Mouse (Mus musculus) thymus, postnatal 10 days (tissue): Measurements from ENCODE around the gene Pdzrn3.

Experiments used
- DNase-seq, 2 experiments: peaks; one replicate each; pipeline ENCODE4 v3.0.0; 2021; ENCODE audit warnings: low spot score in 2 of 2

The Pdzrn3 gene

DNA sequence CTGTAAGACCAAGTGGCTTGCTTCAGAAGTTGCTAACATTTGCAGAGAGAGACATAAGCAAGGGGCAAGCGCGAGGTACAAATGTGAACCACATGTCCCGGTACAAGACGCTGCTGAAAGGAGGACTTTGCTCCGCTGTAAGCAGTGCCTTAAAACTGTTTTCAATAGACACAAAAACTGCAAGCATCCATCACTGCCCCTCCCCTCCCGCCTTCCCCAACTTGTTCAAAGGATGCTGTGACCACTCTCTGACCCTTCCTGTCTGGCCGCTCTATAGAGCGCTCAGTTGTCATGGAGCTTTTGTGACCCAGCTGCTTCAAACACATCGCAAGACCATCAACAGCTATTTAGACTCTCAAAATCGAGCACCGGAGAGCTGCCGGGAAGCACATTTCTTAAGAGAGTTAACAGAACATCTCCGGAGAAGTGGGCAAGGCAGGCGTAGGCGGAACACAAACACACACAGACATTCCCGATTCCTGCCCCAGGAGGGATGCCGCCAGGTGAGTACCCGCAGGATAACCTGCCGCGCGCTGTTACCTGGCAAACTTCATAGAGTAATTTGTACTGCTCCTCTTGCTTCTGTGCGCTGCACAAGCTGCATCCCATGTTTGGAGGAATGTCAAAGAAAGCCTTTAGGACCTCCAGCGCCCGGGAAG is 179.3 kb downstream of the Pdzrn3 start:
- DNase-seq, result no peak

DNA sequence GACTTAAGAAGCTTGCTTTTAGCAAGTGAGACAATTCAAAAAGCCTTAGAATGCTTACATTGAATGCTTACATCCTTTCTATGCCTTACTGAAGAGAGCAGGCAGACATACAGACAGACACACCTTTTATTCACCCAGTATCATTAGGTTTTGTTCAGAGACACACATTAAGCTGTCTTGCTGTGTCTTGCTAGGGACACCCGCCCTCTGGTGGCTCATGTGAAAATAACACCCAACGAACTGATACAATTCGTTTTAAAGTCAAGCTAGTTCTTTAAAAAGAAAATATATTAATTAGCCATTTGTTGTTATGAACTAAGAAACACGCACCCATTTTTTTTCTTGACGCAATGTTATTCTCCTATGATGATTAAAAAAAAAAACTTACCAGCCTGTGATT is 180.1 kb downstream of the Pdzrn3 start:
- DNase-seq, result peak in 1 of 2 experiments; percentile 45

DNA sequence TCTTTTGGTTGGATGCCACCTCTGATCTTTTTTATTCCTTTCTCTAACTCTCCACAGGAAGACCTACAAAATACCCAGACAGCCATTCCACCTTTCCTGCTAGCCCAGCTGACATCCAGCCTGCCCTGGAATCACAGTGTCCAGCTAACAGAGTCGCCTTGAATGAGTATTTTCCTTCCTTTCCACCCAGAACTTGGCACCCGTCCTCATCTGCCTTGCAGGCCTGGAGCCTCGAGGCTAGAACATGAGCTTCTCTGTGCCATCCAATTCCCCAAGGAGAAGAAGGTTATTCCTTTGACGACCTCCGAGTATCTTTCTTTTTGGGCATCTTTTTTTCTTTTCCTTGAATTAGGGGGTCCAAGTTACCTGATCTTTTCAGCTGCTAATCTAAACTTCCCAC is 181.8 kb downstream of the Pdzrn3 start:
- no peak for DNase-seq

DNA sequence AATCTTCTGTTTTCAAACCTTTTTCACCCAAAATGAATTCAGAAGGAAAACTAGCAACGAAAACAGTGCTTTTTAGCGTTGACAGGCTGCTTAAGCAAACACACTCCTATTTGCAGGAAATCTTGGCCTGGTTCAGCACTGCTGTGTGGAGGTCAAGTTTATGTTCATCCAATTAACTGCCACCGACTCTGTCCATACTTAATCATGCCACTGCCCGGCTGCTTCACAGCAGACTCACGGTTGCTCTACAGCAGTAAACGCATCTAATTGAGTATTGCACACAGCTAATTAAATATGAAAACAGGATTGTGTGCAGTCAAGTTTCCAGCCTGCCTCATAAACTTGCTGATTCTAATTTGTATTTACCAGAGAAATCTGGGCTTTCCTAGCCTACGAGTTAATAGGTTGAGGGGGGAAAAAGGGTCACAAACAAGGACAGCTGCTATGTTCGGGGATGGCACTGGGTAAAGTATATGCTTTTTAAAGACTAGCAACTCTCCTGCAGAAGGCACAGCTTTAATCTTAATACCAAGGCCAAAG is 183.2 kb downstream of the Pdzrn3 start:
- DNase-seq, result no peak

DNA sequence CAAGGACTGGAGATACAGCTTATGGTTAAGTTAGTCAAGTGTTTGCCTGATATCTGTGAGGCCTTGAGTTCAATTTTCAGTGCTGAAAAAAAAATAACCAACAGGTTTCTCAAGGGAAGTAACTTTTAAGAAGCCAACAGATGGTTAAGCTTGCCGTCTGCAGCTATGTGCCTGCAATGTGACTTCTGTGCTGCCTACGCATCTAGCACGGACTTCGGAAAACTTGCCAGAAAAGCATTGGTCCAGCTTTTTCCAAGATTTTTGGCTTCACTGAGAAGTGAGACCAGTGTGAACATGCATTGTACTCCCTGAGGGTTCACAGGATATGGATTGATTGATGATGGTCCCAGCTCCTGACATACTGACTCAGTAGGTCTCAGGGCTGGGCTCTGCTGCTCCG is 186.1 kb downstream of the Pdzrn3 start:
- DNase-seq, result no peak

DNA sequence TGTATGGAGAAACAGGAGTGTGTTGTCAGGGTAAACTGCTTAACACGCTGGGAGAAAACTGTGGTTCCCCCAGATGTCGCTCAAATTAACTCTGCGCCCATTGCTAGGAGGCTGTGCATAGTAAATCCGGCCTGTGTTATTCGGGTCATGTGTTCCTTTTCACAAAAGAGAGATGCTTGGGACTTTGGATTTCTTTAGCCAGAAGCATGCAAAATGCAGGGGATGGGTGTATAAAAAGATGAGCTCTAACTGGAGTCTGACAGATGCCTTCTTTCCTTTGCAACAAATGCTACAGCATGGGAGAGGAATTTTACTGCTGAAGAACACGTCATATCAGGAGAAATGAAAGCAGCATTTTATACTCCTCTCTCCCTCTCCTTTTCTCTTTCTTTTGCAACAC is 190.4 kb downstream of the Pdzrn3 start:
- no peak for DNase-seq

DNA sequence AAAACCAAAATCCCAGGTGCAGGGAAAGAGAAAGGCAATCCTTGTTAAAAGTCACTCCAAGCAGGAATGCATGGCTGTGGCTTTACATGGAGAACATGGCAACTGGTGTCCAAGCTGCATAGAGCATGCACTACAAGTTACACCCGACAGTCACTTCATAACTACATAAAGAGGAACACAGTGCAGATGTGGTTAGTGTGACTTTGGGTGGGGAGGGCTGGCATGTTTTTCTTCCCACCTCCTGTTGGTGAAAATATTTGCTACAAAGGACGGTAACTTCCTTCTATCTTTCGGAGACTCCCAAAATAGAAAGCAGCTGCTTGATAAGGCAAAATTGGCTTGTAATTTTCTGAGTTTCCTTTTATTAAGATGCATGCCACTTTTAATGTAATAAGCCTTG is 190.8 kb downstream of the Pdzrn3 start:
- no peak for DNase-seq

DNA sequence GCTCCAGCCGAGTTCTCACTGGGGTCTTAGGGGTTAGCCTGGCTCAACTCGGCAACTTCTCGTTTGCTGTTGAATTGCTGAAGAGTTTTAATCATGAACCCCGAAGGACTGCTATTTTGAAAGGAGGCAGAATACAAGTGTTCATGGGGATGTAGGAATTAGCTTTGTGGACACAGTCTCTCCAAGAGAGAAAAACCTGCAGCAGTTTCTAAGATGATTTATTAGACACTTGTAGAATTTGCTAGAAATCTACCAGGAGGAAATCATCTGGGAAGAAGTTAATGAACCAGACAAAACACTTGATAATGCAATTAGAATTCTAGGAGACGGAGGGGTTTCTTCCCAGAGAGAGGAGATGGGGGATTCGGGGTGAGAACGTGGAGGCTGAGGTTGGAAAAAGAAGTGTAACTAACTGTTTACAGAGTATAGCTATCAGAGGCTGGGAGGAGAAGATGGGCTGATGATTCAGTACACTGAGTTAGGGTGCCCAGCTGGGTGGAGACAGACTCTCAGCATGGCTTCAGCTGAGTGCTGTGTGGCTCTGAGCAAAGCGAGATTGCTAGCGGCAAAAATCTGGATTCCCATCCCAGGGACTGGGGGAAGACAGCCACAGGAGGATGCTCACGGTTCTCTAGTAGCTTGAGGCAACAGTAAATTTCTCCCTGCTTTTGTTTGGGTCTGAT is 193.5 kb downstream of the Pdzrn3 start:
- DNase-seq, result no peak

DNA sequence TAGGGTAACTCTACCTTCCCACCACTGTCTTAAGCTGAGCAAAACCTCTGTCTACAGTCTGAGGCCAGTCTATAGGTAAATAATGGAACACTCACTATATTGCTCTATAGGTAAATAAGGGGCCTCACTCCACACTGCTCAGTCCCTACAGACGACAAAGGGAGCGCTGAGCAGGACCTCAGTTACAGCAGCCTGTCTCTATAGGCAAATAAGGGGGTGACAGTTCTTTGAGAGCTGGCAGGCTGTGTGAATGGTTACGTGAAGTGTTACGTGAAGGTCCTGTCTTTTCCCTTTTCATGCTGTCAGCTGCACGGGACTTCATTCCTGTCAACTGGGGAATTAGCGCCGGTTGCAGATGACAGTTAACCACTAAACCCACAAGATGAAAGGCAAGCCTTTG is 207.0 kb downstream of the Pdzrn3 start:
- no peak for DNase-seq

DNA sequence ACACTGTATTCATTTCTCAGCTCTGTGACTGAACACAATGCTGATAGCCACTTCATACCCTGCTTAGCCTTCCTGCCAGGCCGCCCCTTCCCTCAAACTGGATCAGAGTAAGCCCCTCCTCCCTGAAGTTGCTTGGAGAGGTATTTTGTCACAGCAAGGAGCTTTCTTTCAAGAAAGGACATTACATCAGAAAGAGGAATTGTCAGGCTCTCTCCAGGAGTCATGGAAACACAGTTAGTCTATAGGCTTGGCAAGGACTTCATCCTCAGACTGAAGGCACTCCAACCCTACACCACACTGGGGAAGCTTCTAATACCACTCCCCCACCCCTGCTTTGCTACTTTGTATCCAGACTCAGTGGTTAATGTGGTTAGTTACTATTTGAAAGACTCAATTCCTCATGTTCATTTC is 224.2 kb downstream of the Pdzrn3 start:
- no peak for DNase-seq

DNA sequence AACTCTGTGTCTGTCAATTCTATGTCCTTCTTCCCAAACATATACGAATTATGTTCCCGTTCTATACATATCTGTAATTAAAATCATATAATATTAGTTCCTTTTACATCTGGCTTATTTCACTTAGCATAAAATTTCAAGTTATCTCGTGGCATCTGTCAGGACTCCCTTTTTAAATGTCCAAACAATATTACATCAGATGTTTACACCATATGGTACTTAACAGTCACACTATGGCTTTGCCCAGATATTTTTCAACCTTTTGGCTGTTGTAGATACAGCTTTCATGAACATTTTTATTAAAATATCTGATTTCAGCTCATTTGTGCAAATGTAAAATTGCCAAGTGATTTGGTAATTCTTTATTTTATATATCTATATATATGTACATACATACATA is 242.3 kb downstream of the Pdzrn3 start:
- no peak for DNase-seq

DNA sequence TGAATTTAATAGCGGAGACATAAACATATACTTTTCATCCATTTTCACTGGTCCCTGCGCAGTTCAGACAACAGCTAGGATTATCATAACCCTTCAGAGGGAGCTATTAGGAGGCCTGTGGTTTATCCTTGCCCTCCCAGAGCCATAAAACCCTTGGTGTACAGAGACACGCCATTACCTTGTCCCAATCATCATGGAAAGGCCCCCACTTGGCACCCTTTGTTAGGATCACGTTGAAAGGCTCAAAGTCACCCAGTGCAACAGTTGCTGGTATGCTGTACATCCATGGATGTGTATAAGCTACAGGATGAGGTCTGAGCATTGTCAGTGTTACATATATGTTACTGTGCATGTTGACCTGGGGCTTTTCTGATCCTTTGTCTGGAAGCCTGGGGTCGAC is 252.3 kb downstream of the Pdzrn3 start:
- DNase-seq, result no peak

DNA sequence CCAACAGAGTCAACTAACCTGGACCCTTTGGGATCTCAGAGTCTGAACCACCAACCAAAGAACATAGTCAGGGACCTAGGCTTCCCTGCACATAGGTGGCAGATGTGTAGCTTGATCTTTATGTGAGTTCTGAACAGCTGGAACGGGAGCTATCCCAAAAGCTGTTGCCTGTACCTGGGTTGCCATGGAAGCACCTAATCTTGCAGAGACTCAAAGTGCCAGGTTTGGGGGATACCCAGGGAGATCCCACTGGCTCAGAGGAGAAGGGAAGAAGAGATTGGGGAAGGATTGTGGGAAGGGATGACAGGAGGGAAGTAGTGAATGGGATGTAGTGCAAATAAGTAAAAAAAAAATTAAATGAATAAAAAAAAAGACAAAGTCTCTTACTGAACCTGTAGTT is 268.7 kb downstream of the Pdzrn3 start:
- no peak for DNase-seq

DNA sequence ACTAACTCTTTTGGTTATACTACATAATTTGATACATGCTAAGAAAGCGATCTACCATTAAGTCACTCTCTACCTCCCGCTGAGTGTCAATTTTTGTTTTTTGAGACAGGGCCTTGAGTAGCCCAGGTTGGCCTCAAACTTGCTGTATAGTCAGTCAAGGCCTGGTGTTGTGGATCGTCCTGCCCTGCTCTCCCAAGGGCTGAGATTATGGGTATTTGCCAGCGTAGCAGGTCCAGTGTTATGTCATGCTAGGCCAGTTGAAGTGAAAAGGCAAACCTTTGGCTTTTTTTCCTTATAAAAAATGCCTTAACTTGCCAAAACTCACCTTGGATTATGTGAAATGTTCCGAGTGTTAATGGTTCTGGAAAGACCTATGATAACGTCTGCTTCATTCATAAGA is 274.2 kb downstream of the Pdzrn3 start:
- no peak for DNase-seq

DNA sequence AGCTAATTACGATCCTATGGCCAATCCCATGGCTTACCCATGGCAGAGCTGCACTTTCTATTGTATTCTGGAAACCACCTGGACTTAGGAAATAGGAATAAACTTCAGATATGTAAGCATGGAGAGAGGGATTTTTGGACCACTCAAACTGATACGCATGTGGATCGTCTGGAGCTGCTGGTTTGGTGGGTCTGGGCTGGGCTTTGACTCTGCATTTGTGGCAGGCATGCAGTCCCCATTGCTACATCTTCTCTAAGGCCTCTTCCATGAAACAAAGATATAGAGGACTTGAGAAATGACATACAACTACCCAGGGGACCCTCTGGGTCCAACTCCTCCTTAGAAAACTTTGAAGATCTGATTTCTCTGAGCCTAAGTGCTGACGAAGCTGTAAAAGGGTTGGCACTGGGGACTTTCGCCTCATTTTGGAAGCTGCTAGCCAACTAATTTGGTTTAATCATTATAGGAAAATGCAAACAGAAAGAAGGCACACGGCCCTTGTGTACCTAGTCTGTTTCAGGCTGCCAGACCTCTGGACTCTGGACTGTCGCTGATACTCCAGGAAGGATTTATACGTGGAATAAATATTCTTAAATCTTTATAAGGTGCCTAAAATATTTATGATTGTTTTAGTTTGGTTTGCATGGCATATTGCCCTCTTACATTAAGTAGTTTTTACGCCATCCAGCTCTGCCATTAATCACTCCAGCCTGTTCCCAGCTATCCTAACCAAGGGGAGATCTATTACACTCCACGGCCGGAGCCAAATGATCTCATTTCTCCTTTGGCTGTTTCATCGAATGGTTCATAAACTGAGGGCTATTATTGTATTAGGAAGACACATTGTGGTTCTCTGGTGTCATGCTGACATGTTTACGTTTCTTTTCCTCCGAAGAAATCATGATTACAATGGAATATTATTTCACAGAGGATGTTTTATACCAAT is 275.7 kb downstream of the Pdzrn3 start:
- DNase-seq, result no peak
